Mouse (Mus musculus) forebrain, embryonic 11.5 days (tissue): ENCODE measurements around the gene Krtap4-8. TPM values are rescaled to one million over a fixed set of nuclear protein-coding genes. Genes with fewer than 3 reads are reported as not detected.

Source experiments
- ATAC-seq: fragments of 200-750 bp; cut with Nextera tagmentation; replicated peaks from 2 replicates; pipeline ENCODE4 v1.8.0; 2017; ENCODE audit warnings: moderate TSS enrichment; ENCODE audit not compliant: low FRiP score
- DNase-seq: peaks from one replicate; pipeline ENCODE4 v3.0.0-alpha.2; 2017; ENCODE audit warnings: low spot score
- H3K27ac ChIP-seq: fragments of 300-500 bp; sonication (generic); 2 replicates; pipeline ENCODE4 v1.5.1; 2014; ENCODE audit warnings: low read depth, low read length
- H3K27me3 ChIP-seq: fragments of 300-500 bp; sonication (generic); 2 replicates; pipeline ENCODE4 v1.6.1; 2014; ENCODE audit warnings: mild to moderate bottlenecking, low read length, mixed read lengths; ENCODE audit not compliant: control insufficient read depth, insufficient read depth
- H3K36me3 ChIP-seq: fragments of 300-500 bp; sonication (generic); 2 replicates; pipeline ENCODE4 v1.6.1; 2014; ENCODE audit warnings: mild to moderate bottlenecking, low read length, moderate library complexity, mixed read lengths; ENCODE audit not compliant: control insufficient read depth, insufficient read depth
- H3K4me1 ChIP-seq: fragments of 300-500 bp; sonication (generic); replicated peaks from 2 replicates; pipeline ENCODE4 v1.6.1; 2014; ENCODE audit warnings: low read length, mixed read lengths; ENCODE audit not compliant: control insufficient read depth, insufficient read depth
- H3K4me2 ChIP-seq: fragments of 300-500 bp; sonication (generic); 2 replicates; pipeline ENCODE4 v1.6.1; 2014; ENCODE audit warnings: low read depth, mild to moderate bottlenecking, low read length, moderate library complexity, mixed read lengths; ENCODE audit not compliant: severe bottlenecking
- H3K4me3 ChIP-seq: fragments of 300-500 bp; sonication (generic); 2 replicates; pipeline ENCODE4 v1.5.1; 2014; ENCODE audit warnings: low read depth, low read length
- H3K9ac ChIP-seq: fragments of 300-500 bp; sonication (generic); 2 replicates; pipeline ENCODE4 v1.6.1; 2014; ENCODE audit warnings: low read length
- H3K9me3 ChIP-seq: fragments of 300-500 bp; sonication (generic); 2 replicates; pipeline ENCODE4 v1.6.1; 2016; ENCODE audit warnings: low read length, mixed read lengths; ENCODE audit not compliant: control insufficient read depth
- WGBS: fragments of 180-500 bp; shearing (Covaris S2); extraction: QIAGEN DNeasy Blood & Tissue Kit; methylation state at CpG from one replicate; pipeline ENCODE4 v1.1.7; 2014; 5-methylcytosine and 5-hydroxymethylcytosine counted together
- polyA plus RNA-seq: library from polyadenylated mRNA; unstranded; fragments of >200 nt; fragmentation: Nextera tagmentation; extraction: Ambion mirVana; gene quantifications from 2 replicates; pipeline ENCODE4 v1.2.1, GENCODE M21; 2014

Krtap4-8 gene
- polyA plus RNA-seq, 1 experiment from 2014 or later: not detected

DNA sequence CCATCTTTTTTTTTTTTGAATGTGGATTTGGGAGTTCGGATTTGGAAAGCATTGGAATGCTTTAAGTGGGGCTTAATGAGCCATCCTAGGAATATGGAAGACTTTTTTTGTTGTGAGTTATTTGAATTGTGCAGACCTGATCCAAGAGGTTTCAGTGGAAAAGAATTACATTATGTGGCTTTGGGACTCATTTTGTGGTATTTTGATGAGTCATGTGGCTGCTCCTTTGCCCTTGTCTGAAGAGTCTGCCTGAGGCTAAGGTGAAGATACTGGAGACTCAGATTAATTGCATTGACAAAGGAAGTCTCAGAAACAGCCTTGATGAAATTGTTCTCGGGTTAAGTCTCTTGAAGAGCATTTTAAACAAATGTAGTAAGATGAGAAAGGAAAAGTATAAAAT is 12.1 kb downstream of the Krtap4-8 start:
- no peak overlapping the region for H3K4me3 ChIP-seq

DNA sequence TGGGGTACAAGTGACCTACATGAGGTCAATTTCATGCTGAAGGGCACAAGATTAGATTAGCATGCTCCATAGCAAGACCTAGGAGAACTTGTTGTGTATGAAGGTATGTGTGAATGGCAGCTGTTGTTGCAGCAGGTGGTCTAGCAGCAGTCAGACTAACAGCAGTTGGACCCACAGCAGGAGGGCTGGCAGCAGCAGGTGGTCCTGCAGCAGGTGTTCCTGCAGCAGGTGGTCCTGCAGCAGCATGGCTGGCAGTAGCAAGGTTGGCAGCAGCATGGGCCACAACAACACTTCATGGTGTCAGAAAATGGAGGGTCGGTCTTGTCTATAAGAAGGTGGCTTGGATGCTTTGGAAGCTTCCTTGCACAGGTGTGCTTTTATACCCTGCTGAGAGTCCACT is 21.6 kb downstream of the Krtap4-8 start:
- WGBS: 90% methylated on average over 1 of the region's 1 CpGs

More for the DNA sequence above, 12.1 kb downstream of the Krtap4-8 start:
- H3K27ac ChIP-seq: no peak overlapping the region
- H3K27me3 ChIP-seq: no peaks in the 10 kb centered on the region
- ATAC-seq (no peak), DNase-seq (no peak)
- H3K9me3 ChIP-seq: no peaks in the 10 kb centered on the region
- no peak overlapping the region for H3K4me2 ChIP-seq
- no peak overlapping the region for H3K9ac ChIP-seq
- H3K36me3 ChIP-seq: no peaks in the 10 kb centered on the region
- WGBS: 83% methylated on average over 2 of the region's 2 CpGs
- no peaks in the 10 kb centered on the region for H3K4me1 ChIP-seq

DNA sequence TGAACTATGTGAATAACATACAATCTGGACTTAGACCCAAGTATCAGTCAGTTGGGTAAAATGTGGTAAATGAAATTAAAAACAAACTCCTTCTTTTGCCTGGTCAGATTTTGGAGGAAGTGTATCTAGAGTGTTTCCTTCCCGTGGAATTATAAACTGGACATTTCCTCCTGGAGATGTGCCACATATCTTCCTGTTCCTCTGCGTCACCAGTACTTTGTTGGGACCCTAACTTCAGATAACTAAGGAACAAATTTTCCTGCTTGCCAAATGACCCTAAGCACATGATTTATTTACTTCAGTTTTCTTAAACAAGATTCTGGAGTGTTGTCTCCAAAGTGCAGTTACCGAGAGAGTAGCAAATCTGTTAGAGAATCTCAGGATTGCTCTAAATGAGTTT is 36.5 kb downstream of the Krtap4-8 start:
- no peaks in the 10 kb centered on the region for H3K36me3 ChIP-seq
- H3K27ac ChIP-seq: no peak overlapping the region
- no peaks in the 10 kb centered on the region for H3K4me1 ChIP-seq
- DNase-seq (no peak), ATAC-seq (no peak)
- H3K4me2 ChIP-seq: no peak overlapping the region
- WGBS: 88% methylated on average over 3 of the region's 3 CpGs
- no peak overlapping the region for H3K9ac ChIP-seq
- H3K4me3 ChIP-seq: no peak overlapping the region
- H3K9me3 ChIP-seq: no peaks in the 10 kb centered on the region
- H3K27me3 ChIP-seq: no peaks in the 10 kb centered on the region

More for the DNA sequence above, 21.6 kb downstream of the Krtap4-8 start:
- H3K36me3 ChIP-seq: no peaks in the 10 kb centered on the region
- no peak overlapping the region for H3K4me3 ChIP-seq
- H3K27me3 ChIP-seq: no peaks in the 10 kb centered on the region
- no peaks in the 10 kb centered on the region for H3K4me1 ChIP-seq
- no peak overlapping the region for H3K27ac ChIP-seq
- no peak overlapping the region for H3K4me2 ChIP-seq
- no peaks in the 10 kb centered on the region for H3K9me3 ChIP-seq
- ATAC-seq: no peak
- H3K9ac ChIP-seq: no peak overlapping the region
- DNase-seq: peak; percentile 49

DNA sequence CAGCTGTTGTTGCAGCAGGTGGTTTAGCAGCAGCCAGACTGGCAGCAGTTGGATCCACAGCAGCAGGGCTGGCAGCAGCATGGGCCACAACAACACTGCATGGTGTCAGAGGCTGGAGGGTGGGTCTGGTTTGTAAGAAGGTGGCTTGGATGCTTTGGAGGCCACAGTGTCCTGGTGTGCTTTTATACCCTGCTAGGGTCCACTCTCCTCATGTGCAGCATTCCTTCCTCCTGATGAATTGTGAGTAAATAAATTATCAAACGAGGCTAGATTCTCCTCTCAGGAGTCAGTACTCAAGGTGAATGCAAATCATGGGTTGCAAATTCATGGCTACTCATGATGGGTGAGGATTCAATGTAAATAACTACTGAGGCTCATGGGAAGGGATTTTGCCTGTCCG is 46.3 kb downstream of the Krtap4-8 start, which contains the start of gene Gm14180:
Gene Gm14180, minus strand, starts transcription at position 101 of the 400 bp plus-strand sequence.
- no peaks in the 10 kb centered on the region for H3K9me3 ChIP-seq
- H3K4me2 ChIP-seq: no peak within 1 kb of the TSS
- DNase-seq: no peak
- no peak within 1 kb of the TSS for H3K4me3 ChIP-seq
- 74% methylated on average over 2 of the region's 2 CpGs for WGBS
- no peak for ATAC-seq
- no peak within 1 kb of the TSS for H3K27ac ChIP-seq
- H3K27me3 ChIP-seq: no peaks in the 10 kb centered on the region
- H3K36me3 ChIP-seq: no peaks in the 10 kb centered on the region
- H3K9ac ChIP-seq: no peak within 1 kb of the TSS
- H3K4me1 ChIP-seq: no peaks in the 10 kb centered on the region

Other genes starting within 250 kb of the Krtap4-8 start
- gene Krt40, start 237.5 kb downstream of the Krtap4-8 start, polyA plus RNA-seq: not detected in 2 replicates
- gene Krtap3-3, start 229.8 kb downstream of the Krtap4-8 start, polyA plus RNA-seq: not detected in 2 replicates
- gene Krtap3-2, start 223.9 kb downstream of the Krtap4-8 start, polyA plus RNA-seq: not detected in 2 replicates
- not detected in 2 replicates for gene Gm11939, start 221.2 kb downstream of the Krtap4-8 start, polyA plus RNA-seq
- gene Krtap3-1, start 214.1 kb downstream of the Krtap4-8 start, polyA plus RNA-seq: not detected in 2 replicates
- not detected in 2 replicates for gene Krtap1-5, start 199.7 kb downstream of the Krtap4-8 start, polyA plus RNA-seq
- not detected in 2 replicates for gene Krtap1-4, start 197.1 kb downstream of the Krtap4-8 start, polyA plus RNA-seq
- gene Krtap1-3, start 189.4 kb downstream of the Krtap4-8 start, polyA plus RNA-seq: not detected in 2 replicates
- gene Krtap9-3, start 182.6 kb downstream of the Krtap4-8 start, polyA plus RNA-seq: not detected in 2 replicates
- gene Gm11938, start 177.4 kb downstream of the Krtap4-8 start, polyA plus RNA-seq: not detected in 2 replicates
- gene Gm11937, start 170.5 kb downstream of the Krtap4-8 start, polyA plus RNA-seq: not detected in 2 replicates
- not detected in 2 replicates for gene Krtap2-4, start 165.9 kb downstream of the Krtap4-8 start, polyA plus RNA-seq
- not detected in 2 replicates for gene Gm11562, start 160.3 kb downstream of the Krtap4-8 start, polyA plus RNA-seq
- not detected in 2 replicates for gene Krtap4-1, start 152.5 kb downstream of the Krtap4-8 start, polyA plus RNA-seq
- not detected in 2 replicates for gene Krtap4-2, start 145.6 kb downstream of the Krtap4-8 start, polyA plus RNA-seq
- gene Krtap4-7, start 136.6 kb downstream of the Krtap4-8 start, polyA plus RNA-seq: not detected in 2 replicates
- not detected in 2 replicates for gene Gm11555, start 130.5 kb downstream of the Krtap4-8 start, polyA plus RNA-seq
- not detected in 2 replicates for gene Gm11563, start 121.7 kb downstream of the Krtap4-8 start, polyA plus RNA-seq
- not detected in 2 replicates for gene Krtap4-6, start 114.7 kb downstream of the Krtap4-8 start, polyA plus RNA-seq
- gene Gm14190, start 90.0 kb downstream of the Krtap4-8 start, polyA plus RNA-seq: not detected in 2 replicates
- gene Gm14180, start 46.4 kb downstream of the Krtap4-8 start, polyA plus RNA-seq: not detected in 2 replicates
- not detected in 2 replicates for gene Gm11595, start 7.8 kb downstream of the Krtap4-8 start, polyA plus RNA-seq
- not detected in 2 replicates for gene Krtap4-9, start 4.5 kb upstream of the Krtap4-8 start, polyA plus RNA-seq
- not detected in 2 replicates for gene Gm11596, start 12.8 kb upstream of the Krtap4-8 start, polyA plus RNA-seq
- not detected in 2 replicates for gene Gm11569, start 18.2 kb upstream of the Krtap4-8 start, polyA plus RNA-seq
- gene Gm11554, start 23.7 kb upstream of the Krtap4-8 start, polyA plus RNA-seq: not detected in 2 replicates
- gene Krtap4-13, start 29.2 kb upstream of the Krtap4-8 start, polyA plus RNA-seq: not detected in 2 replicates
- gene Gm11564, start 35.0 kb upstream of the Krtap4-8 start, polyA plus RNA-seq: not detected in 2 replicates
- gene 2300003K06Rik, start 57.4 kb upstream of the Krtap4-8 start, polyA plus RNA-seq: not detected in 2 replicates
- gene Krtap4-16, start 70.9 kb upstream of the Krtap4-8 start, polyA plus RNA-seq: not detected in 2 replicates
- not detected in 2 replicates for gene Gm11568, start 77.2 kb upstream of the Krtap4-8 start, polyA plus RNA-seq
- gene Gm11559, start 83.8 kb upstream of the Krtap4-8 start, polyA plus RNA-seq: not detected in 2 replicates
- not detected in 2 replicates for gene Krtap9-1, start 92.7 kb upstream of the Krtap4-8 start, polyA plus RNA-seq
- not detected in 2 replicates for gene Gm11567, start 98.5 kb upstream of the Krtap4-8 start, polyA plus RNA-seq
- not detected in 2 replicates for gene Krtap31-1, start 127.2 kb upstream of the Krtap4-8 start, polyA plus RNA-seq
- gene Gm11565, start 134.0 kb upstream of the Krtap4-8 start, polyA plus RNA-seq: not detected in 2 replicates
- gene Krtap31-2, start 155.6 kb upstream of the Krtap4-8 start, polyA plus RNA-seq: not detected in 2 replicates
- not detected in 2 replicates for gene Krtap9-5, start 167.8 kb upstream of the Krtap4-8 start, polyA plus RNA-seq
- not detected in 2 replicates for gene Krtap29-1, start 198.3 kb upstream of the Krtap4-8 start, polyA plus RNA-seq
- gene Krtap16-1, start 205.9 kb upstream of the Krtap4-8 start, polyA plus RNA-seq: not detected in 2 replicates
- not detected in 2 replicates for gene Krtap17-1, start 213.3 kb upstream of the Krtap4-8 start, polyA plus RNA-seq
- not detected in 2 replicates for gene Krt33a, start 235.5 kb upstream of the Krtap4-8 start, polyA plus RNA-seq
- not detected in 2 replicates for gene Krt33b, start 249.2 kb upstream of the Krtap4-8 start, polyA plus RNA-seq